Mouse (Mus musculus) forebrain, embryonic 11.5 days (tissue): ENCODE measurements around the gene Gm20517. TPM values are rescaled to one million over a fixed set of nuclear protein-coding genes. Genes with fewer than 3 reads are reported as not detected.

Experiments
- ATAC-seq: fragments of 200-750 bp; cut with Nextera tagmentation; replicated peaks from 2 replicates; pipeline ENCODE4 v1.8.0; 2017; ENCODE audit warnings: moderate TSS enrichment; ENCODE audit not compliant: low FRiP score
- DNase-seq: peaks from one replicate; pipeline ENCODE4 v3.0.0-alpha.2; 2017; ENCODE audit warnings: low spot score
- H3K27ac ChIP-seq: fragments of 300-500 bp; sonication (generic); 2 replicates; pipeline ENCODE4 v1.5.1; 2014; ENCODE audit warnings: low read depth, low read length
- H3K27me3 ChIP-seq: fragments of 300-500 bp; sonication (generic); 2 replicates; pipeline ENCODE4 v1.6.1; 2014; ENCODE audit warnings: mild to moderate bottlenecking, low read length, mixed read lengths; ENCODE audit not compliant: control insufficient read depth, insufficient read depth
- H3K36me3 ChIP-seq: fragments of 300-500 bp; sonication (generic); 2 replicates; pipeline ENCODE4 v1.6.1; 2014; ENCODE audit warnings: mild to moderate bottlenecking, low read length, moderate library complexity, mixed read lengths; ENCODE audit not compliant: control insufficient read depth, insufficient read depth
- H3K4me1 ChIP-seq: fragments of 300-500 bp; sonication (generic); replicated peaks from 2 replicates; pipeline ENCODE4 v1.6.1; 2014; ENCODE audit warnings: low read length, mixed read lengths; ENCODE audit not compliant: control insufficient read depth, insufficient read depth
- H3K4me2 ChIP-seq: fragments of 300-500 bp; sonication (generic); 2 replicates; pipeline ENCODE4 v1.6.1; 2014; ENCODE audit warnings: low read depth, mild to moderate bottlenecking, low read length, moderate library complexity, mixed read lengths; ENCODE audit not compliant: severe bottlenecking
- H3K4me3 ChIP-seq: fragments of 300-500 bp; sonication (generic); 2 replicates; pipeline ENCODE4 v1.5.1; 2014; ENCODE audit warnings: low read depth, low read length
- H3K9ac ChIP-seq: fragments of 300-500 bp; sonication (generic); 2 replicates; pipeline ENCODE4 v1.6.1; 2014; ENCODE audit warnings: low read length
- H3K9me3 ChIP-seq: fragments of 300-500 bp; sonication (generic); 2 replicates; pipeline ENCODE4 v1.6.1; 2016; ENCODE audit warnings: low read length, mixed read lengths; ENCODE audit not compliant: control insufficient read depth
- WGBS: fragments of 180-500 bp; shearing (Covaris S2); extraction: QIAGEN DNeasy Blood & Tissue Kit; methylation state at CpG from one replicate; pipeline ENCODE4 v1.1.7; 2014; 5-methylcytosine and 5-hydroxymethylcytosine counted together
- polyA plus RNA-seq: library from polyadenylated mRNA; unstranded; fragments of >200 nt; fragmentation: Nextera tagmentation; extraction: Ambion mirVana; gene quantifications from 2 replicates; pipeline ENCODE4 v1.2.1, GENCODE M21; 2014

Gene Gm20517
- 2.4 and 3.6 TPM in 2 replicates for polyA plus RNA-seq

- DNase-seq (peak; percentile 97), ATAC-seq (peak; percentile 96)
- 0% methylated on average over 59 of the region's 59 CpGs for WGBS
- peak within 1 kb of the TSS; percentile 73 for H3K9ac ChIP-seq
- peak within 1 kb of the TSS; percentile 86 for H3K4me2 ChIP-seq
- H3K36me3 ChIP-seq = peaks cover 5% of the 10 kb centered on the region; the same call in 1 of the 2 replicates
- peak within 1 kb of the TSS; percentile 81 for H3K4me3 ChIP-seq
- no peaks in the 10 kb centered on the region for H3K9me3 ChIP-seq
- H3K27ac ChIP-seq = peak within 1 kb of the TSS; percentile 46; the same call in 1 of the 2 replicates
- no peaks in the 10 kb centered on the region for H3K27me3 ChIP-seq
- H3K4me1 ChIP-seq = peaks cover 11% of the 10 kb centered on the region; the same call in 1 of the 2 replicates
Observed at GRCm38 (mm10) chr17:47610849-47611660, at the start of gene Gm20517, which contains the start of the genes Bysl and Med20. Gene Gm20517 (plus strand): TSS chr17:47611589. Gene Bysl (minus strand): TSS chr17:47611492. Gene Med20 (plus strand): TSS chr17:47611582.

GRCm38 (mm10) chr17:47562875-47563274 is 48.5 kb upstream of the Gm20517 start:
- no peaks in the 10 kb centered on the region for H3K27me3 ChIP-seq
- no peaks in the 10 kb centered on the region for H3K36me3 ChIP-seq
- H3K9ac ChIP-seq = no peak overlapping the region
- no peak for ATAC-seq
- DNase-seq = no peak
- H3K27ac ChIP-seq = no peak overlapping the region
- WGBS = 81% methylated on average over 6 of the region's 6 CpGs
- no peak overlapping the region for H3K4me3 ChIP-seq
- H3K9me3 ChIP-seq = no peaks in the 10 kb centered on the region
- H3K4me1 ChIP-seq = no peaks in the 10 kb centered on the region
- H3K4me2 ChIP-seq = no peak overlapping the region

DNA sequence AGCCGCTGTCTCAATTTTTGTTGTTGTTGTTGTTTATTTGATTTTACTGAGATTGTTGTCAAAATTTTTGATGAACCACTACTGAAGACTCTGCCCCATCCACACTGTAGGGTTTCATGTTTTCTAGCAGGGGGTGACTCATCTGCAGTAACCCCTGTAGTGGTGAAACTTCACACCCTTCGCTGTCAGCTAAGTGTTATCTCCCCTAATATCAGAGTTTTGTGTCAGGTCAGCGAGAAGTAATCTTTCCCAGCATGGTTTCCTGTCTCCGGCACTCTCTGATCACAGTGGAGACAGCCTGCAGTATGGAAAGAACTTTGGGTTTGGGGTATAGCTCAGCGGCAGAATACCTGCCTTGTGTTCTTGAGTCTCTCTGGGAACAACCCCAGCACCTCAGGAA is 46.8 kb upstream of the Gm20517 start:
- ATAC-seq (no peak), DNase-seq (no peak)
- Histone ChIP-seq H3K4me1 (no peaks in the 10 kb centered on the region), H3K27ac (no peak overlapping the region), H3K4me3 (no peak overlapping the region), H3K9me3 (no peaks in the 10 kb centered on the region), H3K9ac (no peak overlapping the region), H3K4me2 (no peak overlapping the region), H3K36me3 (no peaks in the 10 kb centered on the region), H3K27me3 (no peaks in the 10 kb centered on the region)
- 90% methylated on average over 5 of the region's 5 CpGs for WGBS

- 6% methylated on average over 2 of the region's 2 CpGs for WGBS
- no peak overlapping the region for H3K27ac ChIP-seq
- peak; percentile 80 for ATAC-seq
Observed at GRCm38 (mm10) chr17:47566133-47566532, 45.3 kb upstream of the Gm20517 start.

GRCm38 (mm10) chr17:47567271-47567670 is 44.1 kb upstream of the Gm20517 start:
- H3K27me3 ChIP-seq = no peaks in the 10 kb centered on the region
- ATAC-seq (no peak), DNase-seq (no peak)
- H3K9ac ChIP-seq = no peak overlapping the region
- no peaks in the 10 kb centered on the region for H3K36me3 ChIP-seq
- H3K27ac ChIP-seq = no peak overlapping the region
- H3K4me2 ChIP-seq = no peak overlapping the region
- H3K4me3 ChIP-seq = no peak overlapping the region
- no peaks in the 10 kb centered on the region for H3K9me3 ChIP-seq
- 73% methylated on average over 3 of the region's 3 CpGs for WGBS
- H3K4me1 ChIP-seq = 0 out of 2 replicates have a peak, but pooled peaks cover 2% of the 10 kb centered on the region

More at GRCm38 (mm10) chr17:47566133-47566532, 45.3 kb upstream of the Gm20517 start:
- Histone ChIP-seq H3K27me3 (no peaks in the 10 kb centered on the region), H3K4me1 (no peaks in the 10 kb centered on the region), H3K9me3 (no peaks in the 10 kb centered on the region), H3K9ac (no peak overlapping the region), H3K4me2 (no peak overlapping the region), H3K36me3 (no peaks in the 10 kb centered on the region), H3K4me3 (no peak overlapping the region)
- peak; percentile 64 for DNase-seq

GRCm38 (mm10) chr17:47568389-47568788 is 43.0 kb upstream of the Gm20517 start:
- no peak overlapping the region for H3K9ac ChIP-seq
- H3K4me3 ChIP-seq = no peak overlapping the region
- H3K36me3 ChIP-seq = no peaks in the 10 kb centered on the region
- 0 out of 2 replicates have a peak, but pooled peaks cover 2% of the 10 kb centered on the region for H3K4me1 ChIP-seq
- H3K27me3 ChIP-seq = no peaks in the 10 kb centered on the region
- WGBS = 96% methylated on average over 3 of the region's 3 CpGs
- H3K4me2 ChIP-seq = no peak overlapping the region
- H3K27ac ChIP-seq = no peak overlapping the region
- no peaks in the 10 kb centered on the region for H3K9me3 ChIP-seq
- ATAC-seq (no peak), DNase-seq (no peak)

DNA sequence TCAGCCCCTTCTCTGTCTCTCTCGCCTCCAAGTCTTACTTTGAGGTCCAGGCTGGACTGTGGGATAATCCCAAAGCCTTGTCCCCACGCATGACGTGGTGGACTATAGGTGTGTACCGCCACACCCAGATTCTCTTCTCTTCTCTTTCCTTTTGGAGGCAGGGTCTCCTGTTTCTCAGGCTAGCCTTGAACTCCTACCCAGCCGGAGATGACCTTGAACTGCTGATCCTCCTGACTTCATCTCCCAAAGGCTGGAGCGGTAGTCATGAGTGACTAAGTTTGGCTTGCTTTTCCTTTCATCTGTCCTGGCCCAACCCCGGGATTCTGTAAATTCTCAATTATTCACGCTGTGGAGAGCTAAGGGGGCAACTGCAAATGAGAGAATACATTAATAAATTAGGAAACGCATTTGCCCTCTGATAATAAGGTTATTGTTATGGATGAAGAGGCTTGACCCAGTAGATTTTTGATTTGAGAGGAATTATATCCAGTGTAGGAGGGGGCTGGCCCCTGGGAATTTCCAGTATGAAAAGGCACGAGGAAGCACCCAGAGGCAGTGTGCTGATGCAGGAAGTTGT is 42.4 kb upstream of the Gm20517 start:
- WGBS = 75% methylated on average over 10 of the region's 10 CpGs
- Histone ChIP-seq H3K4me2 (no peak overlapping the region), H3K9me3 (no peaks in the 10 kb centered on the region), H3K4me1 (0 out of 2 replicates have a peak, but pooled peaks cover 2% of the 10 kb centered on the region), H3K27ac (no peak overlapping the region), H3K36me3 (no peaks in the 10 kb centered on the region), H3K4me3 (no peak overlapping the region), H3K9ac (no peak overlapping the region), H3K27me3 (no peaks in the 10 kb centered on the region)
- DNase-seq (no peak), ATAC-seq (no peak)

GRCm38 (mm10) chr17:47571621-47572020 is 39.8 kb upstream of the Gm20517 start:
- no peaks in the 10 kb centered on the region for H3K9me3 ChIP-seq
- ATAC-seq = no peak
- H3K4me1 ChIP-seq = 0 out of 2 replicates have a peak, but pooled peaks cover 2% of the 10 kb centered on the region
- no peak overlapping the region for H3K4me3 ChIP-seq
- H3K36me3 ChIP-seq = no peaks in the 10 kb centered on the region
- no peak overlapping the region for H3K9ac ChIP-seq
- no peak overlapping the region for H3K4me2 ChIP-seq
- H3K27ac ChIP-seq = no peak overlapping the region
- no peaks in the 10 kb centered on the region for H3K27me3 ChIP-seq
- WGBS = 21% methylated on average over 7 of the region's 7 CpGs
- no peak for DNase-seq
